Mouse (Mus musculus) frontal cortex, postnatal 25 days (tissue): ENCODE measurements around the gene Zfp935.
"Not testable (repeated sequence)": the region's sequence is repeated elsewhere in the genome, so short reads cannot be mapped to it uniquely, and the experiment has no call there.

Source experiments
- DNase-seq, 2 experiments: peaks; one replicate each; pipeline ENCODE4 v3.0.0; 2022; ENCODE audit warnings: low spot score in 2 of 2

The Zfp935 gene

GRCm38 (mm10) chr13:62558189-62559110 is at the start of gene Zfp935:
Gene Zfp935 (minus strand): TSS chr13:62558511.
- DNase-seq = peak; percentile 40 to 60

GRCm38 (mm10) chr13:62571099-62571498 is 12.8 kb upstream of the Zfp935 start, which contains the start of gene Zfp934:
Gene Zfp934 (minus strand): TSS chr13:62571199.
- DNase-seq = not testable (repeated sequence)

- peak in 1 of 2 experiments; percentile 3 for DNase-seq
Observed at GRCm38 (mm10) chr13:62561696-62562095, 3.4 kb upstream of the Zfp935 start.

GRCm38 (mm10) chr13:62530129-62530528 is 28.2 kb downstream of the Zfp935 start:
- DNase-seq = not testable (repeated sequence)

- not testable (repeated sequence) for DNase-seq
Observed at GRCm38 (mm10) chr13:62510641-62511420, 47.5 kb downstream of the Zfp935 start.

GRCm38 (mm10) chr13:62472661-62473060 is 85.7 kb downstream of the Zfp935 start:
- DNase-seq = not testable (repeated sequence)

- DNase-seq = not testable (repeated sequence)
Observed at GRCm38 (mm10) chr13:62469947-62470346, 88.4 kb downstream of the Zfp935 start.

GRCm38 (mm10) chr13:62466424-62467334 is 91.6 kb downstream of the Zfp935 start, which contains the start of gene Gm49359:
Gene Gm49359 (minus strand): TSS chr13:62466832.
- peak; percentile 76 to 84 for DNase-seq
